Mouse (Mus musculus): Measurements from ENCODE around the gene Smim17. TPM values are rescaled to one million over a fixed set of nuclear protein-coding genes. Genes with fewer than 3 reads are reported as not detected.
"Not testable (repeated sequence)": the region's sequence is repeated elsewhere in the genome, so short reads cannot be mapped to it uniquely, and the experiment has no call there.

Smim17 gene
- total RNA-seq, 1 experiment from 2014 or later = 0.41 TPM

DNA sequence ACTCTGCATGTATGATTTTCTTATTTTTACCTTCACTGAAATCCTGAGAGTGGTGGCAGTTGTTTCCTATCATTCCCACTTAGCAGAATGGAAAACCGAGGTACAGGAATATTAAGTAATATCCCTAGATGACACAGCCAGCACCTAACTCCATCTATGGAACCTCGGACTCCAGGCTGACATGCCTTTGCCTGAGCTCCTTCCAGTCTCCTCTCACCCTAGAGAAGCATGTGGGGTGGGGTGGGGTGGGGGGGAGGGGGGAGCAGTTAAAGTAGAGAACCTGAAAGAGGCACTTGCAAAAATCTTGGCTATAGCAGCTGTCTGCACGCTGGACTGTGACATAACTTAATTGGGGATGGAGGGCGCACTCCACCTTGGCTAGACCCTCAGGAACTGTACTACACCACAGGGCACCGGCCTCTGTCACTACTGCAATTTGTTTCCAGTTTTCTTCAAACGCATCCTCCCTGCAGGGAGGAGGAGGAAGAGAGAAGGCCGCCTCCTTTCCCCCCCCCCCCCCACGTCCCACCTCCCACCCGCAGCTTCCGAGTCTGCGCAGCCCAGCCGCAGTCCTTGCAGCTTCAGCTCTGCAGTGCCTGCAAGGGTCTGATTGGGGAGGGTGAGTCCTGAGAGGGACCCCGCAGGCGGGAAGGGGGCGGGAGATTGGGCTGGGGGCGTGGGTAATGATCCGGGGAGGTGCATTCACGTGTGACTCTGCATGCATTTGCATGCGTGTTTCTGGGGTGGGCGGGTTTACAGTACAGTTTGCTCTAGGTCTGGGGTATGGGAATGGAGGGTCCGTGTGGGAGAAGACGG is 16.3 kb downstream of the Smim17 start:
- DNase-seq = no peak

DNA sequence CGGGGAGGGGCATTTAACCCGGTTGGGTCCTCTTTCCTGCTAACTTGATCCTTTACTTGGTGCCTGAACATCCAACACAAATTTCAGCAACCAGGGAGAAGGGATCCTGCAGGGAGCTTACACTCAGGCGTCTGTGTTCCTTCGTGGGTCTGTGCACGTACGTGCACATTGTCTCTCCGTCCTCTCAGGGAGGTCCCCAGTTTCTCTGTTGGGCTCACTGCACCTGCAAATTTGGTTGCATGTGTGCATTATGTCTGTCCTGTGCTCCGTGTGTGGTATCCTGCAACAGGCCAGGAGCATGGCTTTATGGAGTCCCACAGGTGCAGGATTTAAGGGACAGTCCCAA is 16.9 kb downstream of the Smim17 start:
- DNase-seq = no peak

- no peak for DNase-seq
These were observed 21.4 kb downstream of the Smim17 start for GRCm38 (mm10) chr7:6419894-6420293.

- no peak for DNase-seq
These were observed 30.9 kb downstream of the Smim17 start for GRCm38 (mm10) chr7:6429381-6429780.

DNA sequence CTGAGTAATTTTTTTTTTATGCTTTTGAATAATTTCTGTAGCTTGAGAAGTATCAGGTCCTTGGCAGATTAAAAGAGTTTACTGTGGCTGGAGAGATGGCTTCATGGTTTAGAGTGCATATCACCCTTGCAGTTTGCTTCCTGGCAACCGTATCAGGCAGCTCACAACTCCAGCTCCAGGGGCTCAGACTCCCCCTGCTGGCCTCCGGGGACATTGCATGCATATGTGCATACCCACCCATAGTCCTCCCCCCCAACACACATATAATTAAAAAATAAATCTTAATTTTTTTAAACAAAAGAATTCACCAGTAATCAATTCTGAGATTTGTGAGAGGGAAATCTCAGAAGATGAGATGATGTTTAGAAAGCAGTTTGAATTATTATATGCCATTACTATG is 31.8 kb downstream of the Smim17 start:
- peak; percentile 41 for DNase-seq

DNA sequence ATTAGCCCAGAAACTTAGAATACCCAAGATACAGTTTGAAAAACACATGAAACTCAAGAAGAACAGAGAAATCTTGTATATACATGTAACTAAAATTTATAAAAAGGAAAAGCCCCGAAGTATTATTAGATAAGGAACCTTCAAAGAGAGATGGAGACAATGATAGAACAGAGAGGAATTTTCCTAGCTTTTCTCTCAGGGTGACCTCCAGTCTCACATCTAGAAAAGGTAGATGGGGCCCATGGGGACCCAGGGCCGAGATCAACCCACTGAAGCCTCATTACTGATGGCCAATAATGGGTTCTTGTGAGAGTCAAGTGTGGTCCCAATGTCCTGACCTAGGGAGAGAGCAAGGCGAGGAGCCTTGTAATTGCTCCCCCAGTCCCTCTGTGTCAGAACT is 39.9 kb downstream of the Smim17 start, which contains the start of gene Olfr1344:
Olfr1344 (plus strand) TSS at position 301 of the 400 bp plus-strand sequence.
- no peak for DNase-seq

DNA sequence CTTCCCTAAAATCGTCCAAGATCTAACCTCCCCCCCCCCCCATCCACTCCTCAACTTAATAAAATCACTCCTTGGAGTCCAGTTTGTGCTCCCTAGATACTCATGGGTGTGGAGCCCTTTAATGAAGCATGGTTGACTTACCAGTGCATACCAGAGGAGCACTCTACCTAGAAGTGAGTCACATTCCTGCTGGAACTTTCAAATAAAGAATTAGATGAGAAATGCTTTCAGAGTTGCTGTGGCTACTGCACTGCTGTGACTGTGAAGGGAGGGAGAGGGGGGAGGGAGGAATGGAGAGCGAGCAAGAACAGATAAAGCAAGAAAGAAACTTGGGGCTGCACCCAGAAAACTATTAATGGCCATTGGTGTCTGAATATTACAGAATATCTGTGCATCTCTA is 42.7 kb downstream of the Smim17 start:
- no peak for DNase-seq

- no peak for DNase-seq
These were observed 49.3 kb downstream of the Smim17 start for GRCm38 (mm10) chr7:6447771-6448170.

DNA sequence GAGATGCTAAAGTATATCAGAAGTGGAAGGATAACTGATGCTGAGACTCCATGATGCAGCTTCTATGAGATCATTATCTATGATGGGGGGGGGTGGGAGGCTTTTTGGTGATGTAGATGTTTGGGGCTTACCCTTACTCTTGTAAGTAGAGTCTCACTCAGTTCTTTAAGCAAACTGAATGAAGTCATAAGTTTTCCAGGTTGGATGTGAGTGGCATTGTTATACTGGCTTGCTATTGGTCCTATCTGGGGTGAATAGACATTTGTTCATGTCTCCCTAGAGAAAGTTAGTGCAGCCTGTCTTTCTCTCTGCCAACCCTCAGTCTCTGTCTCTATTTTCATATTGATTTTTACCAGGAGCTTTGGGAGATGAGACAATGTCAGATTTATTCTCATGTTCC is 57.4 kb downstream of the Smim17 start, which contains the start of gene Olfr1336:
Olfr1336 (plus strand) TSS at position 301 of the 400 bp plus-strand sequence.
- DNase-seq = no peak

DNA sequence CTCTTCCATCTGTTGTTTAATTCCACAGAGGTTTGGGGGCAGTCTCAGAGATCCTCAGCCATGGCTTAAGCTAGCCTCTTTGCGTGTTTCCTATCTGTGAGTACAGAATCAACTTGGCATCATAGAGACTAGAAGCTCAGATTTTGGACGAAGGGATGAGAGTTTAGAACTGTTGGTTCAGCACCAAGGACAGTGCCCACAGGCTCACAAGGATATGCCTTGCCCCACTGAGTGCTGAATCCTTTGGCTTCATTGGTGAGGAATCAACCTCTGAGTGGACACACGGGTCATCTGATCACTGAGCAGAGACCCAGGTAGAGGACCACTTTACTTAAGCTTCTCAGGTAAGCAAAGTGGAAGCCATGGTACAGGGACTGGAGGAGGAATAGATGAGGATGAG is 57.9 kb downstream of the Smim17 start:
- DNase-seq = peak; percentile 12

DNA sequence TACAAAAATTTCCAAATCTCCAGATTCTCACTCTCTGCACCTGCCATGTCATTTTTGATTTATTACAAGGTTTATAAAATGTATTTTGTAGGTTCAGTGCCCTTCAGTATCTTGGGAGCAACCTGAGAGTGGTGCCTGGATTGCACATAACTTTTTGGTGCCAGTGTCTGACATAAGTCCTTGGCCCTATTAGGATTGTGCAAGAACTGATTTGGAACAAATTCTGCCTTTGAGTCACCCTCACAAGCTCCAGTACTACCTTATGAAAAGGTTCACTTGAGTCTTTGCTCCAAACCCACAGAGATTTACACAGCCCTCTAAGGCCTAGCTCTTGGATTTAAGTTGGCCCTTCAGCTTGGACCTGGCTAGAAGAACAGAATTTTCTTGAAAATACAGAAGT is 68.4 kb downstream of the Smim17 start, which contains the start of gene Olfr1346:
Olfr1346 (plus strand) TSS at position 151 of the 400 bp plus-strand sequence.
- DNase-seq = no peak

GRCm38 (mm10) chr7:6477633-6478032 is 79.1 kb downstream of the Smim17 start:
- not testable (repeated sequence) for DNase-seq

Other genes starting within 250 kb of the Smim17 start
- gene Zfp787, start 242.7 kb upstream of the Smim17 start, total RNA-seq (2021) = 45.4 and 51.4 TPM in 2 replicates
- 21.5 and 23.0 TPM in 2 replicates for gene Zfp444, start 226.5 kb upstream of the Smim17 start, total RNA-seq (2021)
- gene Galp, start 201.6 kb upstream of the Smim17 start, total RNA-seq (2021) = not detected in 2 replicates
- not detected in 2 replicates for gene Zscan5b, start 176.4 kb upstream of the Smim17 start, total RNA-seq (2021)
- not detected in 2 replicates for gene Epp13, start 146.0 kb upstream of the Smim17 start, total RNA-seq (2021)
- 7.1 and 7.2 TPM in 2 replicates for gene Zfp667, start 112.1 kb upstream of the Smim17 start, total RNA-seq (2021)
- gene Zfp583, start 67.4 kb upstream of the Smim17 start, total RNA-seq (2021) = 3.1 and 3.4 TPM in 2 replicates
- 0.48 and 0.71 TPM in 2 replicates for gene Gm3854, start 55.0 kb upstream of the Smim17 start, total RNA-seq (2021)
- 2.9 and 3.0 TPM in 2 replicates for gene Zfp78, start 35.4 kb upstream of the Smim17 start, total RNA-seq (2021)
- gene Zfp28, start 15.4 kb upstream of the Smim17 start, total RNA-seq (2021) = 2.6 and 4.8 TPM in 2 replicates
- 0.08 TPM in 1 of 2 replicates, not detected in the other for gene Gm20715, start 11.6 kb downstream of the Smim17 start, total RNA-seq (2021)
- not detected in 2 replicates for gene Olfr1344, start 40.0 kb downstream of the Smim17 start, total RNA-seq (2021)
- not detected in 2 replicates for gene Olfr1336, start 57.5 kb downstream of the Smim17 start, total RNA-seq (2021)
- not detected in 2 replicates for gene Olfr1346, start 68.4 kb downstream of the Smim17 start, total RNA-seq (2021)
- not detected in 2 replicates for gene Olfr5, start 88.2 kb downstream of the Smim17 start, total RNA-seq (2021)
- not detected in 2 replicates for gene Olfr1347, start 101.0 kb downstream of the Smim17 start, total RNA-seq (2021)
- not detected in 2 replicates for gene Olfr1348, start 110.0 kb downstream of the Smim17 start, total RNA-seq (2021)
- gene Olfr1349, start 124.2 kb downstream of the Smim17 start, total RNA-seq (2021) = not detected in 2 replicates
- not detected in 2 replicates for gene Olfr1350, start 166.1 kb downstream of the Smim17 start, total RNA-seq (2021)

Data from adrenal gland, postnatal 14 days (tissue).